Mouse (Mus musculus) ES-E14 (cell line): Measurements from ENCODE around the gene Rbm4b. TPM values are rescaled to one million over a fixed set of nuclear protein-coding genes. Genes with fewer than 3 reads are reported as not detected.

Experiments used
- DNase-seq: peaks from one replicate; pipeline ENCODE4 v3.0.0-alpha.2; 2013; ENCODE audit warnings: low read depth, low spot score
- H3K27ac ChIP-seq: 2 replicates; pipeline ENCODE4 v1.5.1; 2012; ENCODE audit warnings: low read depth, mild to moderate bottlenecking, low read length, moderate library complexity, mixed read lengths; ENCODE audit not compliant: poor library complexity, insufficient read depth, severe bottlenecking
- H3K36me3 ChIP-seq: 2 replicates; pipeline ENCODE4 v1.6.1; 2012; ENCODE audit warnings: mild to moderate bottlenecking, low read length, moderate library complexity, mixed read lengths; ENCODE audit not compliant: control insufficient read depth, poor library complexity, insufficient read depth, severe bottlenecking
- H3K4me1 ChIP-seq, 2 experiments: fragments of 150-350 bp in 1 of 2; sonication (generic) in 1 of 2; 2 replicates each; pipeline ENCODE4 v1.6.1; 2012; ENCODE audit warnings: low read length in 2 of 2, mild to moderate bottlenecking in 1 of 2, mixed read lengths in 1 of 2; ENCODE audit not compliant: control insufficient read depth in 2 of 2, insufficient read depth in 2 of 2, poor library complexity in 1 of 2
- H3K4me3 ChIP-seq, 2 experiments: fragments of 150-350 bp in 1 of 2; sonication (generic) in 1 of 2; 2 replicates each; pipeline ENCODE4 v1.5.1; 2012; ENCODE audit warnings: low read length in 2 of 2, low read depth in 1 of 2, mild to moderate bottlenecking in 1 of 2, mixed read lengths in 1 of 2; ENCODE audit not compliant: insufficient read depth in 1 of 2, poor library complexity in 1 of 2, severe bottlenecking in 1 of 2
- H3K9ac ChIP-seq: 2 replicates; pipeline ENCODE4 v1.6.1; 2012; ENCODE audit warnings: low read depth, mild to moderate bottlenecking, low read length, mixed read lengths; ENCODE audit not compliant: poor library complexity, insufficient read depth, severe bottlenecking
- H3K9me3 ChIP-seq: fragments of 150-350 bp; sonication (generic); 2 replicates; pipeline ENCODE4 v1.6.1; 2012; ENCODE audit warnings: low read depth, mild to moderate bottlenecking, low read length; ENCODE audit not compliant: control insufficient read depth, insufficient read depth
- CHD2 ChIP-seq: IDR thresholded peaks from 2 replicates; pipeline ENCODE4 v1.6.1; 2014; ENCODE audit warnings: mild to moderate bottlenecking, low read depth, low read length, inconsistent platforms
- HCFC1 ChIP-seq: IDR thresholded peaks from 2 replicates; pipeline ENCODE4 v1.6.1; 2012; ENCODE audit warnings: low read length, inconsistent platforms, borderline replicate concordance; ENCODE audit not compliant: insufficient read depth
- MAFK ChIP-seq: IDR thresholded peaks from 2 replicates; pipeline ENCODE4 v1.6.1; 2014; ENCODE audit warnings: mild to moderate bottlenecking, low read depth, low read length, inconsistent platforms; ENCODE audit not compliant: insufficient read depth
- ZC3H11A ChIP-seq: IDR thresholded peaks from 2 replicates; pipeline ENCODE4 v1.6.1; 2012; ENCODE audit warnings: low read depth, mild to moderate bottlenecking, inconsistent platforms, low read length, borderline replicate concordance
- ZNF384 ChIP-seq: IDR thresholded peaks from 2 replicates; pipeline ENCODE4 v1.6.1; 2012; ENCODE audit warnings: low read depth, low read length, inconsistent platforms
- in situ Hi-C, 2 experiments: fragments of 600-800 bp; cut with MboI; formaldehyde crosslinking; loops; one replicate each; pipeline ENCODE4 v1.15.1; 2025; ENCODE audit warnings: low sequenced_read_pairs in 2 of 2, inconsistent platforms in 1 of 2; ENCODE audit not compliant: unreplicated experiment in 2 of 2
- total RNA-seq: library from RNA; depleted of rRNA; stranded (reverse); fragments of 300-350 nt; gene quantifications from 2 replicates; pipeline ENCODE4 v1.2.3, GENCODE M21; 2012

Gene Rbm4b
- total RNA-seq, 1 experiment, result 11.1 TPM

GRCm38 (mm10) chr19:4767507-4768148, 11.3 kb downstream of the Rbm4b start:
- TF ChIP-seq ZC3H11A, result no peak
- no peak for TF ChIP-seq HCFC1
- no peak for TF ChIP-seq CHD2
- no peak for TF ChIP-seq MAFK
- Histone ChIP-seq H3K9me3 (no peaks in the 10 kb centered on the region), H3K4me3 (no peak overlapping the region), H3K9ac (no peak overlapping the region), H3K4me1 (peaks cover 0 to 2% of the 10 kb centered on the region in 2 experiments; a peak in 1 of 4 replicates), H3K36me3 (peaks cover 25% of the 10 kb centered on the region), H3K27ac (no peak overlapping the region)
- DNase-seq, result no peak
- in situ Hi-C loops, result no loop called here

GRCm38 (mm10) chr19:4772785-4773184, 16.5 kb downstream of the Rbm4b start:
- no peak for DNase-seq
- TF ChIP-seq MAFK, result no peak
- TF ChIP-seq CHD2, result no peak
- TF ChIP-seq ZNF384, result no peak
- no peak for TF ChIP-seq HCFC1
- TF ChIP-seq ZC3H11A, result no peak
- in situ Hi-C loops, result no loop called here
- H3K9ac ChIP-seq, result no peak overlapping the region
- no peaks in the 10 kb centered on the region for H3K9me3 ChIP-seq
- H3K27ac ChIP-seq, result no peak overlapping the region
- H3K36me3 ChIP-seq, result peaks cover 18% of the 10 kb centered on the region
- no peaks in the 10 kb centered on the region; a peak in 1 of 4 replicates for H3K4me1 ChIP-seq
- no peak overlapping the region for H3K4me3 ChIP-seq

GRCm38 (mm10) chr19:4782891-4783290, 26.6 kb downstream of the Rbm4b start:
- H3K36me3 ChIP-seq, result peaks cover 38% of the 10 kb centered on the region
- no peaks in the 10 kb centered on the region for H3K9me3 ChIP-seq
- H3K9ac ChIP-seq, result no peak overlapping the region
- in situ Hi-C loops, result no loop called here
- H3K4me3 ChIP-seq, result no peak overlapping the region
- no peak for DNase-seq
- H3K27ac ChIP-seq, result no peak overlapping the region
- TF ChIP-seq CHD2, result no peak
- no peak for TF ChIP-seq ZNF384
- TF ChIP-seq MAFK, result no peak
- TF ChIP-seq HCFC1, result no peak
- no peak for TF ChIP-seq ZC3H11A
- H3K4me1 ChIP-seq, result peaks cover 4% of the 10 kb centered on the region in 2 experiments; a peak in 3 of 4 replicates

GRCm38 (mm10) chr19:4785206-4785605, 28.9 kb downstream of the Rbm4b start:
- Histone ChIP-seq H3K4me3 (no peak overlapping the region), H3K36me3 (peaks cover 39% of the 10 kb centered on the region), H3K4me1 (peaks cover 5 to 8% of the 10 kb centered on the region in 2 experiments), H3K9me3 (no peaks in the 10 kb centered on the region), H3K27ac (no peak overlapping the region; the same call in 1 of the 2 replicates), H3K9ac (no peak overlapping the region)
- TF ChIP-seq HCFC1 (no peak), ZNF384 (no peak), ZC3H11A (no peak), CHD2 (no peak), MAFK (no peak)
- no peak for DNase-seq
- in situ Hi-C loops, result no loop called here
